Mouse (Mus musculus): Measurements from ENCODE around the gene Cacna2d2. TPM values are rescaled to one million over a fixed set of nuclear protein-coding genes. Genes with fewer than 3 reads are reported as not detected.

Cacna2d2 gene
- total RNA-seq, 2 experiments from 2014 or later: 33.8 to 37.8 TPM

DNA sequence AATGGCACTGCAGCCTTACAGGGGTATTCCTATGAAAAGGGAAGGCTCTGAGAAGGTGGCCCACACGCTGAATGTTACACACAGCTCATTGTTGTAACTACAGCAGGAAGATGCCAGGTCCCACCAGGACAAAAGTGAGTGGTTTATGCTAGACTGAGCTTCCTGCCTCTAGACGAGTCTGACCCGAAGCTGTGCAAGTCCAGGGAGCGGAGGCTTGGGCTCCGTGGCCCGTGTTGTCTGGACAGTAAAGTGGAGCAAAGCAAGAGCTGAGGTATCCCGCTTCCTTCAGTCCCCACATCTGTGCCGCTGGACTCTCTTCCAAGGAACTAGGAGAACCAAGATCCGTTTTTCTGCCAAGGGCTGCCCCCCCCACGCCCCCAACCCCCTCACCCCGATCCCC is 444 bp upstream of the Cacna2d2 start:
- DNase-seq (ENCODE audit: extremely low spot score in 1 of 2, low spot score in 2 of 2): no peak
- intact Hi-C loops (cut with DNase I): no loop called here

DNA sequence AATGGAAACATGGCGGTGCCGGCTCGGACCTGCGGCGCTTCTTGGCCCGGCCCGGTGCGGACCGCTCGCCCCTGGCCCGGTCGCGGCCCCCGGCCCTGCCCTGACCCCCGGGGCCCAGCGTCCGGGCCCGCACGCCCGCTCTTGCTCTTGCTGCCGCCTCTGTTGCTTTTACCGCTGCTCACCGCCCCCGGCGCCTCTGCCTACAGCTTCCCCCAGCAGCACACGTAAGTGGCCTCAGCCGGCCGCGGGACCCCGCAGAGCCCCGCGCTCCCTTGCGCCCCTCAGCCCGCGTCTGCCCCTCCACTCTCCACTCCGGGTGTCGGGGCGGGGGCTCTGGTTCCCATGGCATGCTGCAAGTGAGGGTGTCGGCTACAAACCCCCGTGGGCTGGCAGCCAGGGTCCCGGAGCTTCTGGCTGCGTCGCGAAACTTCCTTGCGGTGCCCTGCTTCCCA is 674 bp downstream of the Cacna2d2 start:
- intact Hi-C loops (cut with DNase I): loop anchor here (5.0 kb wide), 1 partner anchor 42 kb away; no protein-coding TSS in a partner anchor
- peak in 1 of 2 experiments; percentile 40 for DNase-seq (ENCODE audit: extremely low spot score in 1 of 2, low spot score in 2 of 2)

- intact Hi-C loops (cut with DNase I): loop anchor here (5.0 kb wide), 1 partner anchor 42 kb away; no protein-coding TSS in a partner anchor
- DNase-seq (ENCODE audit: extremely low spot score in 1 of 2, low spot score in 2 of 2): no peak
Observed at GRCm38 (mm10) chr9:107400666-107401285, 1.4 kb downstream of the Cacna2d2 start.

DNA sequence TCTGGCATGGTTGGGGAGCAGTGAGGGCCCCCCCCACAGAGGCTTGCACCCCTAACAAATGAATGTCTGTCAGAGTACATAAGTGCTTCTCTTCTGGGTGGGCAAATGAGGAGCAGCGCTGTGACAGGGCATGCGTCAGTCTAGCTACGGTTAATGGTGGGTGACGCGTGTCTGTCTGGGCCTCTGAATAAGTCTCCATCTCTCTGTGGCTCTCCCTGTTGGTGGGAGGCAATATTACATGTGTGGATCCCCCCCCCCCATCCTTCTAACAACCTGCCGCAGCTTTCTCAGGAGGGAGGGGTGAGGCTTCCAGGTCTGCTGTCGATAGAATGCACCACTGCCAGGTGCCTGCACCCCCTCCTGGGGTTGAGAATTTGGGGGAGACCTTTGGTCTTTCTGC is 3.7 kb downstream of the Cacna2d2 start:
- no peak for DNase-seq (ENCODE audit: extremely low spot score in 1 of 2, low spot score in 2 of 2)
- intact Hi-C loops (cut with DNase I): loop anchor here (5.0 kb wide), 1 partner anchor 39 kb away; no protein-coding TSS in a partner anchor

DNA sequence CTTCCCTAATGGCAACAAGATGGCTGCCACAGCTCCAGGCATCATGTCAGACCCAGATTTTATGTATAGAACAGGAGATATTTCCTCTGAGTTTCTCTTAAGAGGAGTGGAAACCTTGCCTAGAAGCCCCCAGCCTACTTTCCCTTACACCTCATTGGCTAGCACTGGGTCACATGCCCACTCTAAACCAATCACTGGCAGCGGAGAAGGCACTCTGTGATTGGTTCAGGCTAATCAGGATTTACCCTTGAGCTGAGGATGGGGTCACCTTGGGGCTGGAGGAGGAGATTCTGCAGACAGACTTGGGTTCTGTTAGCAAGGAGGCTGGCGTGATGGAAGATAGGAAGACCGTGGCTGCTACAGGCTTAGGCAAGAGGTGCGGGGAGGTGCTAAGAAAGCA is 10.0 kb downstream of the Cacna2d2 start:
- DNase-seq (ENCODE audit: extremely low spot score in 1 of 2, low spot score in 2 of 2): no peak
- intact Hi-C loops (cut with DNase I): no loop called here

DNA sequence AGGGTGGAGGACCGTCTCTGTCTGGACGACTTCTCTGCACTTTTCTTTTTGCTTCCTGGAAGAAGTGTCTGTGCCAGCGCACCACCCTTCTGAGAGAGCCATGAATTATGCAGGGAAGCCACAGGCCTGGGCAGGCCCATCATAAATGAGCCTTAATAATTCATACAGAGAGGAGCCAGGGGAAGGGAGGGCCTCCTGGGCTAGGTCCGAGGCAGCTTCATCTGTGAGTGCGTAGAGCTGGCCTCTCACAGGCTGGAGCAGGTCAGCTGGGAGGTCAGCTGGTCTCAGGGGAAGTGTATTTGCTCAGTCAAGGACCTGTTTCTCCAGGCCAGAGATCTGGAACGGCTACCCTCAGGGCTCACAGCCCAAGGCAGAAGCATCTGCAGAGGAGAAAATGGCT is 17.7 kb downstream of the Cacna2d2 start:
- no peak for DNase-seq (ENCODE audit: extremely low spot score in 1 of 2, low spot score in 2 of 2)
- intact Hi-C loops (cut with DNase I): no loop called here

DNA sequence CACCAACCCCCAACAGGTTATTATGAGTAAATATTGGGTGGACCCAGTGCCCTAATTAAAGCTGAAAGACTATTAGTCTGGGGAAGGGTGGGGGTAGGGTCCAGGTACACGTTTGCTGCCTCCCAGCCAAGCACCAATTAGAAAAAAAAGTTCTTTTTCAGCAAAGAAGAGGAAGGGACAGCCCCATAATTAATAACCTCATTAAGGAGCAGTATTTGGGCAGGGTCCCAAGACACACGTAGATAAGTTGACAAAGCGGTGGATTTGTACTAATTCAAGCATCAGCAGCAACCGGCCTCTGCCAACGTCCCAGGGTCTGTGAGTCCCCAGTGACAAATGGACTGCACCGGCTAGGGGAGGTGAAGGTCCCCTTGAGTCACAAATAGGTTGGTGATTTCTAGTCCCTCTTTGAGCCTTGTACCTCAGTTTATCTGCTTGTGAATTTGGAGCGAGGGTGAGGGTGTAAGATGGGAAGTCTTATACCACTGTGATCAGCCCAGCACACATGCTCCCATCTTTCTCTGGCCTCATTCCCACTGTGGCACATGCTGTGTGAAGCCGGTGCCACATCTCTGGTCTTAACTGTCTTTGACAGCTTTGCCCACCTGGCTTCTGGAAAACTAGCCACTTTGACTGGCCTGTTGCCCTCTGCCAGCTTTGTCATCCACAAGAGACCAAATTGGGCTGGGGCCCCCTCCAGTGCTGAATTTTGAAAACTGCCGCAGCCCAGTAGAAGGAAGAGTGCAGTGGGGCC is 20.3 kb downstream of the Cacna2d2 start:
- DNase-seq (ENCODE audit: extremely low spot score in 1 of 2, low spot score in 2 of 2): no peak
- intact Hi-C loops (cut with DNase I): no loop called here

- no peak for DNase-seq (ENCODE audit: extremely low spot score in 1 of 2, low spot score in 2 of 2)
- intact Hi-C loops (cut with DNase I): no loop called here
Observed at GRCm38 (mm10) chr9:107420898-107421297, 21.5 kb downstream of the Cacna2d2 start.

- DNase-seq (ENCODE audit: extremely low spot score in 1 of 2, low spot score in 2 of 2): no peak
- intact Hi-C loops (cut with DNase I): no loop called here
Observed at GRCm38 (mm10) chr9:107422878-107423277, 23.5 kb downstream of the Cacna2d2 start.

GRCm38 (mm10) chr9:107424485-107425175 is 25.2 kb downstream of the Cacna2d2 start:
- DNase-seq (ENCODE audit: extremely low spot score in 1 of 2, low spot score in 2 of 2): no peak
- intact Hi-C loops (cut with DNase I): no loop called here

DNA sequence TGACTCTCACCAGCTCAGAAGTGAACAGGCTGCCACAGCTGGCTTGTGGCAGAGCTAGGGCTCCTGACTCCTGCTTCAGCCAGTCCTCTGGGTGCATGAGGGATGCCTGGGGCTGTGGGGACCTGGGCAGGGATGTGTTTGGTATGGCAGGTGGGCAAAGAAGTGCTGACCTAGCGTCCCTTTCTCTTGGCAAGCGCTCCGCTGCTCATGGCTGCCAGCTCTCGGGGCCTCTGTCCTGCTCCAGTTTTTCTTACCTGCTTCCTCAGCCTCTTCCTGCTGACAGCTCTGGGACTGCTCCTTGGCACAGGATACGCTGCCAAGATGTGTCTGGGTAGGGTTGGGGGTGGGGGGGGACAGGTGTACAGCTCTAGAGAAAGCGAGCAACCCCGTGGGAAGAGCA is 28.5 kb downstream of the Cacna2d2 start:
- DNase-seq (ENCODE audit: extremely low spot score in 1 of 2, low spot score in 2 of 2): no peak

DNA sequence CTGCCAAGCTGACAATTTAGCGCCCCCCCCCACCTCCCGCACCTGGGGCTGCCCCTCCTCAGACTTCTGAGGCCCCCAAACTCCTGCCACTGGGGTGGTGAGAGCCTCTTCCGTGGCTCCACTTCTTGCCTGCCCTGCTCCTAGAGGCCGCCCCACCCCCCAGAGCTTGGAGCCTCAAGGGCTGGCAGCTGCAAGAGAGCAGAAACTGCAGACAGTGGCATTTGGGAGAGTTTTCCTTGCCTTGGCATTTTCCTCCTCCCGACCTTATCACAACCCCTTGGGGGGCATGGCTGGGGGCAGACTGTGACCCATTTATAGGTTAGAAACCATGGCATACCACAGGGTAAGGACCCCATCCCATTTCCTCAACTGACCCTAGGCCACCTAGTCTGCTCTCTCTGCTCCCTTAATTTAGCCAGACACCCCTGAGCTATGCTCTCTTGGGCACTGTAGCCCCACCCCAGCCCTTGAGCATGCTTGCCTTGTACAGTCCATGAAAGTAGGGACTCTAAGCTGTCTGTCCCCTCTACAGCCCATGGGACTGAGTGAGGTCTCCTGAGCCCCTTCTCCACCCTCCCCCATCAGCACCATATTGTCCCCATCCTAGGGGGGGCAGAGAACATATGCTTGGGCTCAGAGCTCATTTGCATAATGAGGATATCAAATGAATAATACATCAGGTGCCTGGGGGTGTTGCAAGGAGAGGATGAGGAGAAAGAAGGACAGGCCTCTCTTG is 29.2 kb downstream of the Cacna2d2 start:
- no peak for DNase-seq (ENCODE audit: extremely low spot score in 1 of 2, low spot score in 2 of 2)
- intact Hi-C loops (cut with DNase I): no loop called here

More for the DNA sequence above, 28.5 kb downstream of the Cacna2d2 start:
- intact Hi-C loops (cut with DNase I): no loop called here

DNA sequence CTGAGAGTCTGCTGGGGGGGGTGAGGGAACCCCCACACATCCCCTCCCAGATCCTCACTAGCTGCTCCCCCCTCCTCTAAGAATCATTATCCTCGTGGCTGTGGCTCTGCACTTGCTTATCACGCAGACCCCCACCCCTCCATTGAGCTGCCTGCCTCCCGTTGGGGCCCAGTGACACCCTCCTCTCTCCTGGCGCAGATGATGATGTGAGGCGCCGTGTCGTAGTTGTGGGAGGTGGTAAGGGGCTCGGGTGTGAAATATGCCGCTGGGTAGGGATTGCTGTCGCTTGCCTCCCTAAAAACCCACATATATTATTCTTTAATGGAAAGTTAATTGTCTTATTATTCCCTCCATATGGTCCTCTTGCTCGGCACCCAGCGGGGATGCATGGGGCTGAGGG is 31.0 kb downstream of the Cacna2d2 start:
- intact Hi-C loops (cut with DNase I): no loop called here
- no peak for DNase-seq (ENCODE audit: extremely low spot score in 1 of 2, low spot score in 2 of 2)

- peak in 1 of 2 experiments; percentile 50 for DNase-seq (ENCODE audit: extremely low spot score in 1 of 2, low spot score in 2 of 2)
- intact Hi-C loops (cut with DNase I): no loop called here
Observed at GRCm38 (mm10) chr9:107432546-107432945, 33.1 kb downstream of the Cacna2d2 start.

DNA sequence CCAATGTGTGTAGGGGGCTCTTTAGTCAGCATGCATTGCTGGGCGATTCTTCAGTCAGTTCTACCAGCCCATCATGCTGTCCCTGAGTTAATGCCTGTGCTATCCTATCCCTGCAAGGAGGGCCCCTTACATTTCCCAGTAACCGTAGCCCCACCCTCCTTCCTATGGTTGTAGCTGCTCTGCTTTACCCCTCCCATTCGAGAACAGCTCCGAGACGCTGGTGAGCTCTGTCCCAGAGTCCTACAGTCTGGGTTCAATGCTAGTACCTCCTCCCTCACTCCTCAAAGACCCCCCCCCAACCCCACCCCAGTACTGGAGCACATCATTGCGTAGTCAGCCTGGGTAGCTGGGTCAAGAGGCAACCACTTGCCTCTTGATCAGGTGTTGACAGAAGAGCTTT is 35.4 kb downstream of the Cacna2d2 start:
- DNase-seq (ENCODE audit: extremely low spot score in 1 of 2, low spot score in 2 of 2): no peak
- intact Hi-C loops (cut with DNase I): no loop called here

DNA sequence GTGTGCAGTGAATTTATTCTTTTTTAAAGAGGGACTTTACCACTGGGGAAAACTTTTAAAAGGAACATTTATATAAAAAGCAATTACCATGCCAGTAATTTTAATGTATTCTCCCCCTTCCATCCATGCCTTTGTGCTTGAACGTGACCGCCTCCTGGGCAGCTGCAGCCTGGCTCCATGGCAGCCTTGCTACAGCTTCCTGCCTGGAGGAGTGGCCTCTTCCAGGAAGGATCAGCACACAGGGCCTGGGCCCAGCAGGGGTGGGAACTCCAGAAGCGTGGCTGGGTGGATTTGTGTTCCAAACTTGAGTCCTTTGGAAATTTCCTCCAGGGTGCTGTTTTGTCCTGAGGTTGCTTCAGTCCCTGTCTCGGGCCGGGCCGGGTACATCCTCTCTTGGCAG is 35.9 kb downstream of the Cacna2d2 start:
- DNase-seq (ENCODE audit: extremely low spot score in 1 of 2, low spot score in 2 of 2): no peak
- intact Hi-C loops (cut with DNase I): no loop called here

GRCm38 (mm10) chr9:107442891-107443290 is 43.5 kb downstream of the Cacna2d2 start:
- no peak for DNase-seq (ENCODE audit: extremely low spot score in 1 of 2, low spot score in 2 of 2)
- intact Hi-C loops (cut with DNase I): loop anchor here (5.0 kb wide), 1 partner anchor 41 kb away; no protein-coding TSS in a partner anchor

DNA sequence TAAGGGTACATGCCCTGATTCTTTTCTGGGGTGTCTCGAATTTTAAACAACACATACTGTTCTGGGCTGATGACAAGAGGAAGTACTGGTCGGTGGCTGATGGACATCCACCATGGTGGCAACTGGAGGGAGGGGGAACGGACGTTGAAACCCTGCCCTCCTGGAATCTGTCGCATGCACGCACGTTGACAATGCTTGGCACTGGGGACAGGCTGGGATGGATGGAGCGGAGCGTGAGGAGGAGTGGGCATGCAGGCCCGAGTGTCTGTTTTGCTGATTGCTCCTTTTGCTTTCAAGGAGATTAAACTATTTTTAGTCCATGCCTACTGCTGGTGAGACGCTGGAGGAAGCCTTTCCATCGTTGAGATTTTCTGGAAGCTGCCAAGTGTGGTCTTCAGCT is 43.9 kb downstream of the Cacna2d2 start:
- no peak for DNase-seq (ENCODE audit: extremely low spot score in 1 of 2, low spot score in 2 of 2)
- intact Hi-C loops (cut with DNase I): loop anchor here (5.0 kb wide), 1 partner anchor 41 kb away; no protein-coding TSS in a partner anchor

- intact Hi-C loops (cut with DNase I): no loop called here
- no peak for DNase-seq (ENCODE audit: extremely low spot score in 1 of 2, low spot score in 2 of 2)
Observed at GRCm38 (mm10) chr9:107445011-107445471, 45.6 kb downstream of the Cacna2d2 start.
